Mouse (Mus musculus) ES-Bruce4 (cell line): ENCODE data around the gene Trim14. TPM values are rescaled to one million over a fixed set of nuclear protein-coding genes. Genes with fewer than 3 reads are reported as not detected.

Source experiments
- H3K27ac ChIP-seq: 2 replicates; pipeline ENCODE4 v1.5.1; 2012; ENCODE audit warnings: low read length, inconsistent platforms; ENCODE audit not compliant: insufficient read depth
- H3K27me3 ChIP-seq: 2 replicates; pipeline ENCODE4 v1.6.1; 2012; ENCODE audit warnings: mild to moderate bottlenecking, low read length, inconsistent platforms; ENCODE audit not compliant: control insufficient read depth, poor library complexity, insufficient read depth, severe bottlenecking
- H3K36me3 ChIP-seq: 2 replicates; pipeline ENCODE4 v1.6.1; 2012; ENCODE audit warnings: inconsistent platforms, mild to moderate bottlenecking, low read length, moderate library complexity; ENCODE audit not compliant: control insufficient read depth, poor library complexity, insufficient read depth, severe bottlenecking
- H3K4me1 ChIP-seq: one replicate; pipeline ENCODE4 v1.8.1; 2011; ENCODE audit warnings: low read length; ENCODE audit not compliant: control insufficient read depth, insufficient read depth
- H3K4me3 ChIP-seq: 2 replicates; pipeline ENCODE4 v1.5.1; 2011; ENCODE audit warnings: low read depth, mild to moderate bottlenecking, low read length
- H3K9ac ChIP-seq: 2 replicates; pipeline ENCODE4 v1.6.1; 2012; ENCODE audit warnings: low read depth, mild to moderate bottlenecking, inconsistent platforms; ENCODE audit not compliant: poor library complexity, severe bottlenecking
- H3K9me3 ChIP-seq: replicated peaks from 2 replicates; pipeline ENCODE4 v1.6.1; 2012; ENCODE audit warnings: mild to moderate bottlenecking, low read length, inconsistent platforms; ENCODE audit not compliant: control insufficient read depth, poor library complexity, insufficient read depth, severe bottlenecking
- CTCF ChIP-seq: IDR thresholded peaks from one replicate; pipeline ENCODE4 v1.8.1; 2011; ENCODE audit warnings: low read depth, low read length
- EP300 ChIP-seq: IDR thresholded peaks from 2 replicates; pipeline ENCODE4 v1.6.1; 2011; ENCODE audit warnings: low read depth, low read length; ENCODE audit not compliant: insufficient read depth
- POLR2A ChIP-seq: IDR thresholded peaks from one replicate; pipeline ENCODE4 v1.8.1; 2011; ENCODE audit warnings: low read length; ENCODE audit not compliant: insufficient read depth
- polyA plus RNA-seq: library from polyadenylated mRNA; stranded (reverse); fragments of >200 nt; gene quantifications from 2 replicates; pipeline ENCODE4 v1.2.4, GENCODE M21; 2011; ENCODE audit warnings: low read depth; ENCODE audit not compliant: missing spikeins, insufficient read depth, insufficient read length

Trim14 gene
- polyA plus RNA-seq, 1 experiment = 5.7 TPM

DNA sequence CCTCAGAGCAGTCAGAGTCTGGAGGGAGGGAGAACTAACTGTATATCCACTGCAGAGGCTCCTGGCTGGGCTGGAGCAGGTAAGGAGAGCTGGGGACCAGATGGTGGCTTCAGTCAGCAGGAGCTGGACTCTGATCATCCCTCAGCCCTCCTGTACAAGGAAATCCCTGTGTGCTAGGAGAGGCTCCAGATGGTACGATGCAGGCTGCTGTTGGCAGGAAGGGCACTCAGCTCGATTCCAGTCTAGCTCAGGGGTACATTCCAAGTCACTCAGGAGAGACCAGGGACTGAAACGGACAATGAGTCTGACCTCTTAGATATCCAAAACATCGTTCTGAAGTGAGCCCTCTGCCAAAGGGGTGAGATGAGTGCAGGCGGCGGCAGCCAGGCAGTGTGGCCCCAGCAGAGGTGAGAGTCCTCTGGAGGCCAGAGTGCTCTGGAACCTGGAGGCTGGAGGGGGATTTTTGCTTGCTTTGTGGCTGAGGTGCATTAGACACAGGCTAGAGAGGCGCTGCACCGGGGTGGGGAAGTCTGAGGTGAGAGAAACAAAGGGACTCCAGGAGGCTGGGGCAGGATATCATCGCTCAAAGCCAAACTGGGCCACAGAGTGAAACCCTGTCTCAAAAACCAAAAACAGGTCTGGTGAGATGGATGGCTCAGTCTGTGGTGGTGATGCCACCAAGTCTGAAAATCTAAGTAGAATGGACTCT is 90.5 kb downstream of the Trim14 start:
- no peaks in the 10 kb centered on the region for H3K4me1 ChIP-seq
- peak overlapping the region; percentile 10 for H3K4me3 ChIP-seq
- TF ChIP-seq EP300 (no peak), CTCF (no peak), POLR2A (no peak)
- peak overlapping the region; percentile 39; the same call in 1 of the 2 replicates for H3K9ac ChIP-seq
- no peaks in the 10 kb centered on the region for H3K9me3 ChIP-seq
- no peaks in the 10 kb centered on the region for H3K27me3 ChIP-seq
- H3K27ac ChIP-seq = 0 out of 2 replicates have a peak overlapping the region, but pooled peaks have one; percentile 25
- H3K36me3 ChIP-seq = no peaks in the 10 kb centered on the region

Other genes starting within 250 kb of the Trim14 start
- gene Foxe1, start 192.5 kb downstream of the Trim14 start, polyA plus RNA-seq = 0.55 and 0.78 TPM in 2 replicates
- gene Trmo, start 146.7 kb downstream of the Trim14 start, polyA plus RNA-seq = 10.1 and 11.5 TPM in 2 replicates
- not detected in 2 replicates for gene Hemgn, start 122.6 kb downstream of the Trim14 start, polyA plus RNA-seq
- 459 and 464 TPM in 2 replicates for gene Anp32b, start 85.2 kb downstream of the Trim14 start, polyA plus RNA-seq
- gene Nans, start 46.9 kb downstream of the Trim14 start, polyA plus RNA-seq = 103 TPM in 2 replicates
- 13.1 and 14.6 TPM in 2 replicates for gene Coro2a, start 66.1 kb upstream of the Trim14 start, polyA plus RNA-seq
- 7.7 TPM in 2 replicates for gene Tbc1d2, start 114.1 kb upstream of the Trim14 start, polyA plus RNA-seq